26 mouse cellular contexts compared by ENCODE assay signal in genomic region chr8:86331383-86331782, GRCm38 (mm10).
"Had no signal": no experiment of that assay in that cellular context is flagged by ENCODE, and none has a peak within 500 bp of the region (broad histone marks: within the 10 kb centered on the region; RNA-seq: fewer than 3 reads in every experiment).

No protein-coding gene starts in this region.

- H3K27ac ChIP-seq: heart, adult 2 months; heart, embryonic 13.5 days; heart, embryonic 15.5 days; hindbrain, embryonic 15.5 days; hindbrain, postnatal 0 days; kidney, embryonic 15.5 days; kidney, postnatal 0 days; limb, embryonic 13.5 days; limb, embryonic 15.5 days; liver, embryonic 12.5 days had no signal

- H3K4me1 ChIP-seq: heart, embryonic 15.5 days; kidney, embryonic 15.5 days; limb, embryonic 15.5 days; liver, embryonic 12.5 days had no signal

- H3K36me3 ChIP-seq: heart, embryonic 13.5 days; heart, embryonic 15.5 days; hindbrain, embryonic 13.5 days; hindbrain, embryonic 15.5 days; kidney, embryonic 15.5 days; limb, embryonic 13.5 days; limb, embryonic 15.5 days; liver, embryonic 12.5 days had no signal

- H3K4me3 ChIP-seq: heart, adult 2 months; heart, embryonic 13.5 days; heart, embryonic 15.5 days; hindbrain, embryonic 13.5 days; hindbrain, embryonic 15.5 days; kidney, embryonic 15.5 days; limb, embryonic 13.5 days; limb, embryonic 15.5 days; liver, embryonic 12.5 days had no signal

- ATAC-seq: hindbrain, postnatal 0 days; intestine, embryonic 16.5 days; liver, embryonic 12.5 days had no signal

- H3K9me3 ChIP-seq: heart, embryonic 13.5 days; heart, embryonic 15.5 days; hindbrain, embryonic 13.5 days; hindbrain, embryonic 15.5 days; kidney, embryonic 15.5 days; limb, embryonic 13.5 days; limb, embryonic 15.5 days; liver, embryonic 12.5 days had no signal

- H3K9ac ChIP-seq: heart, embryonic 13.5 days; heart, embryonic 15.5 days; hindbrain, embryonic 13.5 days; hindbrain, embryonic 15.5 days; kidney, embryonic 15.5 days; limb, embryonic 13.5 days; limb, embryonic 15.5 days; liver, embryonic 12.5 days had no signal

- DNase-seq: gastrocnemius, postnatal 14 days; gastrocnemius, postnatal 36 days; heart, adult 11 months; heart, adult 2 months; heart, postnatal 14 days; heart, postnatal 36 days; kidney, adult 11 months; kidney, adult 2 months; kidney, adult 9 months; kidney, postnatal 14 days; kidney, postnatal 36 days; layer of hippocampus, adult 9-11 months; layer of hippocampus, postnatal 36 days; left cerebral cortex, postnatal 4 days had no signal

- H3K4me2 ChIP-seq: heart, embryonic 11.5 days; heart, embryonic 13.5 days; heart, embryonic 15.5 days; hindbrain, embryonic 13.5 days; hindbrain, embryonic 15.5 days; kidney, embryonic 15.5 days; limb, embryonic 13.5 days; limb, embryonic 15.5 days; liver, embryonic 12.5 days had no signal

- H3K27me3 ChIP-seq: heart, embryonic 13.5 days; heart, embryonic 15.5 days; hindbrain, embryonic 13.5 days; hindbrain, embryonic 15.5 days; kidney, embryonic 15.5 days; limb, embryonic 13.5 days; limb, embryonic 15.5 days; liver, embryonic 12.5 days had no signal
